Comparison of ENCODE assay signal across 15 mouse cellular contexts in genomic region chr13:93092916-93093429, GRCm38 (mm10). TPM values are rescaled to one million over a fixed set of nuclear protein-coding genes. Genes with fewer than 3 reads are reported as not detected.
"Had no signal": no experiment of that assay in that cellular context is flagged by ENCODE, and none has a peak within 500 bp of the region (broad histone marks: within the 10 kb centered on the region; RNA-seq: fewer than 3 reads in every experiment).

No protein-coding gene starts in this region.

- H3K4me3 ChIP-seq: limb, embryonic 15.5 days; liver, embryonic 12.5 days; megakaryocyte, embryonic 14.5 days; midbrain, embryonic 15.5 days; neural tube, embryonic 13.5 days; stomach, embryonic 15.5 days had no signal

- DNase-seq: kidney, adult 18-20 months; kidney, postnatal 10 days; kidney, postnatal 4 days; lung, embryonic 14.5 days; lung, postnatal 10 days; lung, postnatal 4 days; retina, postnatal 1 day; right cerebral cortex, postnatal 4 days; spleen, adult 18-20 months had no signal

- H3K27ac ChIP-seq: limb, embryonic 15.5 days; liver, embryonic 12.5 days; midbrain, embryonic 15.5 days; neural tube, embryonic 13.5 days; stomach, embryonic 15.5 days had no signal

- H3K4me1 ChIP-seq: limb, embryonic 15.5 days; midbrain, embryonic 15.5 days; neural tube, embryonic 13.5 days; stomach, embryonic 15.5 days had no signal

- H3K27me3 ChIP-seq: limb, embryonic 15.5 days; liver, embryonic 12.5 days; megakaryocyte, embryonic 14.5 days; midbrain, embryonic 15.5 days; neural tube, embryonic 13.5 days; stomach, embryonic 15.5 days had no signal

- ATAC-seq: liver, embryonic 12.5 days; midbrain, embryonic 15.5 days had no signal

RNA-seq across cellular contexts. Expression of gene Cmya5, which starts 51.6 kb away (rescaled TPM):
- polyA plus RNA-seq: liver, embryonic 12.5 days had no signal
